Mouse (Mus musculus) lung, postnatal 0 days (tissue): ENCODE data around the gene Efna5. TPM values are rescaled to one million over a fixed set of nuclear protein-coding genes. Genes with fewer than 3 reads are reported as not detected.

Experiments
- ATAC-seq: fragments of 200-750 bp; cut with Nextera tagmentation; 2 replicates; pipeline ENCODE4 v1.8.0; 2017; ENCODE audit warnings: moderate library complexity
- DNase-seq: peaks from one replicate; pipeline ENCODE4 v3.0.0-alpha.2; 2016; ENCODE audit warnings: low spot score
- H3K27ac ChIP-seq: fragments of 300-500 bp; sonication (generic); 2 replicates; pipeline ENCODE4 v1.5.1; 2014; ENCODE audit warnings: antibody characterized with exemption, mild to moderate bottlenecking, low read length, mixed read lengths
- H3K27me3 ChIP-seq: fragments of 300-500 bp; sonication (generic); replicated peaks from 2 replicates; pipeline ENCODE4 v1.6.1; 2014; ENCODE audit warnings: low read length, mixed read lengths; ENCODE audit not compliant: insufficient read depth
- H3K36me3 ChIP-seq: fragments of 300-500 bp; sonication (generic); 2 replicates; pipeline ENCODE4 v1.6.1; 2014; ENCODE audit warnings: low read length, mixed read lengths; ENCODE audit not compliant: insufficient read depth
- H3K4me1 ChIP-seq: fragments of 300-500 bp; sonication (generic); 2 replicates; pipeline ENCODE4 v1.6.1; 2014; ENCODE audit warnings: antibody characterized with exemption, low read depth, low read length, mixed read lengths; ENCODE audit not compliant: insufficient read depth
- H3K4me2 ChIP-seq: fragments of 300-500 bp; sonication (generic); replicated peaks from 2 replicates; pipeline ENCODE4 v1.6.1; 2014; ENCODE audit warnings: low read depth, mild to moderate bottlenecking, low read length, moderate library complexity, mixed read lengths
- H3K4me3 ChIP-seq: fragments of 300-500 bp; sonication (generic); 2 replicates; pipeline ENCODE4 v1.5.1; 2014; ENCODE audit warnings: low read depth, low read length
- H3K9ac ChIP-seq: fragments of 300-500 bp; sonication (generic); replicated peaks from 2 replicates; pipeline ENCODE4 v1.6.1; 2014; ENCODE audit warnings: low read depth, mild to moderate bottlenecking
- H3K9me3 ChIP-seq: fragments of 300-500 bp; sonication (generic); 2 replicates; pipeline ENCODE4 v1.6.1; 2016; ENCODE audit warnings: low read length, mixed read lengths
- CTCF ChIP-seq: IDR thresholded peaks from 2 replicates; pipeline ENCODE4 v1.5.1; 2016; ENCODE audit warnings: antibody characterized with exemption, mild to moderate bottlenecking
- EP300 ChIP-seq: IDR thresholded peaks from 2 replicates; pipeline ENCODE4 v1.6.1; 2016; ENCODE audit warnings: antibody characterized with exemption, mild to moderate bottlenecking, control low read depth
- WGBS: fragments of 180-500 bp; shearing (Covaris S2); extraction: QIAGEN DNeasy Blood & Tissue Kit; methylation state at CpG from one replicate; pipeline ENCODE4 v1.1.7; 2014; 5-methylcytosine and 5-hydroxymethylcytosine counted together
- polyA plus RNA-seq: library from polyadenylated mRNA; unstranded; fragments of >200 nt; fragmentation: Nextera tagmentation; extraction: Ambion mirVana; gene quantifications from 2 replicates; pipeline ENCODE4 v1.2.1, GENCODE M21; 2015

Gene Efna5
- polyA plus RNA-seq, 1 experiment from 2014 or later, result 6.7 TPM

DNA sequence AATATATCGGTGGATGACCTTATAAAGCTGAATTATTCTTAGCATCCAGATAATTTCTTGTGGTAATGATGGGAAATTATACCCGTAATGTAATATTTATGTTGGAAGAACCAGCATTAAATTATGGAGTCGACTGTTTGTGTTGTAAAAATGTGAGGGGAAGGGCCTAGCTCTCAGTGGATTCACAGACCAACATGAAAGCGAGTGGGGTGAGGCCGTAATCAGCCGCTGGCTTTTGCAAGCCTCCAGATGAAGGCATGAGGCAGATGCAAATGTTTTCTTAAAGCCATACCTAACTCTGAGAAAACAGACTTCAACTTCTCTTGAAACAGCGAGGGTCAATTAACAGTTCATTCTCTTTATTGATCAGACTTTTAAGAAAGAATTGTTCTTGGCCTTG, 106.4 kb downstream of the Efna5 start:
- no peak for ATAC-seq
- no peaks in the 10 kb centered on the region for H3K4me1 ChIP-seq
- no peak for DNase-seq

DNA sequence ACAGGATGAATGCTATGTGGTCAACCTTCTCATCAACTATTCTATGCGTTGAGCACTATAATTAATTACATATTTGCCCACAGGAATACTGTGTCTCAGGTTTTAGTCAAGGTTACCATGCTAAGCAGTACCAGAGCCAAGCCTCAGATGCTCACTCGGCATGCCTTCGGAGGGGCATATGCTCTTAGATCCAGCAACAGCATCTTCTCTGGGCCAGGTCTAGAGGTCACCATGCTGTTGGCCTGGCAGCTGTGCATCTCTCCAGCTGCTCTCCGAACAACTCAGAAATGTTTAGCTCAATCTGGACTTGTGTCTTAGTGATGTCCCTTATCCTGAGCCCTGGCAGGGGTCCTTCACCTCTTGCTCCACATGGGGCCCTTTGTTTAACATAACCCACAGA, 114.4 kb downstream of the Efna5 start:
- H3K27me3 ChIP-seq, result no peaks in the 10 kb centered on the region
- no peak for TF ChIP-seq CTCF
- no peaks in the 10 kb centered on the region for H3K9me3 ChIP-seq
- H3K4me2 ChIP-seq, result no peak overlapping the region
- ATAC-seq (no peak), DNase-seq (no peak)
- no peaks in the 10 kb centered on the region for H3K4me1 ChIP-seq
- H3K27ac ChIP-seq, result no peak overlapping the region
- H3K4me3 ChIP-seq, result no peak overlapping the region
- no peak overlapping the region for H3K9ac ChIP-seq
- H3K36me3 ChIP-seq, result no peaks in the 10 kb centered on the region
- whole genome bisulfite sequencing, result 63% methylated on average over 4 of the region's 4 CpGs

More for the DNA sequence above, 106.4 kb downstream of the Efna5 start:
- no peak for TF ChIP-seq CTCF
- no peak for TF ChIP-seq EP300
- H3K36me3 ChIP-seq, result no peaks in the 10 kb centered on the region
- WGBS, result 91% methylated on average over 7 of the region's 7 CpGs
- H3K4me3 ChIP-seq, result no peak overlapping the region
- H3K27me3 ChIP-seq, result no peaks in the 10 kb centered on the region
- H3K9me3 ChIP-seq, result no peaks in the 10 kb centered on the region
- no peak overlapping the region for H3K9ac ChIP-seq
- no peak overlapping the region for H3K4me2 ChIP-seq
- no peak overlapping the region for H3K27ac ChIP-seq

DNA sequence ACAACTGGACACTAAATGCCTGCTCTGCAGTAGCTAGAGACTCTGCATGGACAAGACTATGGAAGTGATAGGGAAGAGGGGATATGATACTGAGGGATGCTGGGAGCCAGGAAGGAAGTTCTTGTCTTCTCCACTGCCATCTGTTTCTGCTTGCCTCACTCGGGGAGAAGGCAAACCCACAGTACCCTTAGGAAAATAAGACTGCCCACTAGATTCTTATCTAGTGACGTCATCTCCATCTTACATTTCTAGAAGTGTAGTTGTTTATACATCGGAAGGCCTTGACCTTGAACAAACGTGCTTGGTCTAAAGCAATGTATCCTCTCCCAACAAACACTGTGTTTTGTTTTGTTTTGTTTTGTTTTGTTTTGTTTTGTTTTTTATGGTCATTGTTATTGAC, 116.0 kb downstream of the Efna5 start:
- no peak for DNase-seq
- H3K9ac ChIP-seq, result no peak overlapping the region

GRCm38 (mm10) chr17:62756951-62757350, 124.2 kb downstream of the Efna5 start:
- Histone ChIP-seq H3K4me1 (no peaks in the 10 kb centered on the region), H3K27ac (no peak overlapping the region), H3K36me3 (no peaks in the 10 kb centered on the region), H3K4me2 (no peak overlapping the region), H3K4me3 (no peak overlapping the region), H3K9me3 (no peaks in the 10 kb centered on the region), H3K9ac (no peak overlapping the region), H3K27me3 (no peaks in the 10 kb centered on the region)
- TF ChIP-seq CTCF, result no peak
- no peak for DNase-seq
- 81% methylated on average over 3 of the region's 3 CpGs for WGBS
- no peak for ATAC-seq

More for the DNA sequence above, 116.0 kb downstream of the Efna5 start:
- H3K4me1 ChIP-seq, result no peaks in the 10 kb centered on the region
- H3K27me3 ChIP-seq, result no peaks in the 10 kb centered on the region
- no peak overlapping the region for H3K4me3 ChIP-seq
- ATAC-seq, result no peak
- no peak overlapping the region for H3K4me2 ChIP-seq
- no peaks in the 10 kb centered on the region for H3K36me3 ChIP-seq
- TF ChIP-seq CTCF, result no peak
- no peak for TF ChIP-seq EP300
- WGBS, result 46% methylated on average over 4 of the region's 4 CpGs
- no peaks in the 10 kb centered on the region for H3K9me3 ChIP-seq
- H3K27ac ChIP-seq, result no peak overlapping the region

GRCm38 (mm10) chr17:62755635-62756034, 125.5 kb downstream of the Efna5 start:
- DNase-seq (no peak), ATAC-seq (no peak)
- Histone ChIP-seq H3K36me3 (no peaks in the 10 kb centered on the region), H3K9me3 (no peaks in the 10 kb centered on the region), H3K9ac (no peak overlapping the region), H3K4me1 (no peaks in the 10 kb centered on the region), H3K27me3 (no peaks in the 10 kb centered on the region), H3K4me3 (no peak overlapping the region), H3K4me2 (no peak overlapping the region), H3K27ac (no peak overlapping the region)
- WGBS, result 92% methylated on average over 2 of the region's 2 CpGs
- TF ChIP-seq CTCF, result no peak
- TF ChIP-seq EP300, result no peak

GRCm38 (mm10) chr17:62754638-62755037, 126.5 kb downstream of the Efna5 start:
- 80% methylated on average over 4 of the region's 4 CpGs for WGBS
- no peak for DNase-seq
- Histone ChIP-seq H3K9me3 (no peaks in the 10 kb centered on the region), H3K4me2 (no peak overlapping the region), H3K27me3 (no peaks in the 10 kb centered on the region), H3K36me3 (no peaks in the 10 kb centered on the region), H3K9ac (no peak overlapping the region), H3K4me3 (no peak overlapping the region), H3K4me1 (no peaks in the 10 kb centered on the region), H3K27ac (no peak overlapping the region)
- ATAC-seq, result no peak
- TF ChIP-seq CTCF (no peak), EP300 (no peak)

DNA sequence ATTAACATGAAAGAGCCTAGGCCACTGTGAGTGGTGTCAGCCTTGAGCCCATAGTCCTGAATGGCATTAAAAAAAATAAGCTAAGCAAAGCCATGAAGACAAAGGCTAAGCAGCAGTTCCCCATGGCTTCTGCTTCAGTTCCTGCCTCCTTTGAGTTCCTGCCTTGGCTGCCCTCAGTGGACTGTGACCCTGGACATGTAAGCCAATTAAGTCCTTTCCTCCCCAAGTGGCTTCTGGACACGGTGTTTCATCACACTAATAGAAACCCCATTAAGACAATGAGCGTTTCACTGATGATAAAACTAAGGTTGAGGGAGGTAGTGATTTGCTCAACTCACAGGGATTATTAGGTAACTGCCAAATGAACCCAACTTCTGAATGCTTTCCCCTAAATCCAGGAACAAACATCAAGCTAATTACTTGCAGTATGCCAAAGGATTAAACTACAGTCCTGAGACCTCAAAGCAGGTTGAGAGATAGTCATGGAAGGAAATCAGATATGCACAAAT, 128.7 kb downstream of the Efna5 start:
- H3K36me3 ChIP-seq, result no peaks in the 10 kb centered on the region

More for the DNA sequence above, 128.7 kb downstream of the Efna5 start:
- Histone ChIP-seq H3K9ac (no peak overlapping the region), H3K9me3 (no peaks in the 10 kb centered on the region), H3K4me3 (no peak overlapping the region), H3K4me1 (no peaks in the 10 kb centered on the region), H3K27me3 (no peaks in the 10 kb centered on the region), H3K4me2 (no peak overlapping the region), H3K27ac (no peak overlapping the region)
- DNase-seq, result no peak
- ATAC-seq, result no peak
- TF ChIP-seq EP300 (no peak), CTCF (no peak)
- 64% methylated on average over 2 of the region's 2 CpGs for WGBS
